Mouse (Mus musculus) spleen, postnatal 36 days (tissue): ENCODE data around the gene Lsm3.
"Not testable (repeated sequence)": the region's sequence is repeated elsewhere in the genome, so short reads cannot be mapped to it uniquely, and the experiment has no call there.

Experiments
- DNase-seq, 2 experiments: peaks; one replicate each; pipeline ENCODE4 v3.0.0; 2022; ENCODE audit warnings: low spot score in 2 of 2, mixed read lengths in 1 of 2

Gene Lsm3

DNA sequence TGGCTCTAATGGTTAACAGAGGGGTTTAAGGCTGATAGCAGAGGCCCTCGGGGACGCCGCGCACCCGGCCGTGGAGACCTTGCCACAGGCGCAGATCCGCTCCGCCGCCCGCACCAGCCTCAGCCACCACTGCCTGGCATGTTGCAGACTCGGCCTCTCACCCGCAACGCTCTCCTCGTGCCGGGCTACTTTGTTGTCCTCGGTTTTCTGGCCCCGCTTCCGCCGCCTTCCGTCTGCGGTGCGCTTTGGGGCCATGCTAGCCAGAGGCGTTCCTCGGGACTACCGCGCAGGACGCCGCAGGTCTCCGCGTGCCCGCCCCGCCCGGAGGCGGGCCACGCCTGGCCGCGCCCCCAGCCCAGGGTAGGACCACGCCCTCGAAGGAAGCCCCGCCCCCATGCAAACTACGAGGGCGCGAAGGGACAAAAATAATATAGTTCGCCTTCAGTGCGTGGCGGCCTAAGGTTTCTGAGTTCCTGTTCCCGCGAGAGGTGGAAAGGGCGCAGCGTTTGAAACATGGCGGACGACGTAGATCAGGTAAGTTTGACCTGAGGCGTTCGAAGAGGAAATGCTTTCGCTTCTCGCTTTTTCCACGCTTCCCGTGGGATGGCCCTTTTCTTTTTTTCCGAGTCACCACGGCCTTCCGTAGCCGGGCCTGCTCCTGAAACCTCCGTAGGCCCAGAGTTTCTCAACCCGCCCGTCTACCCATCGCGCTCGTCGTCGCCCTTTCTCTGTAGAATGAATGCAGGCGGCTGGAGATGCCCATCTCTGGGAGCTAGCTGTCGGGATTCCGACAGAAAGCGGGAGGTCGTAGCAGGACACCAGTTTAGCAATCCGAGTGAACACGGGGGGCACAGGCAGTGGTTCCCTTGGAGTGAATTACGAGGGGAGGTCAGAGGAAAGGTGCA, at the start of gene Lsm3, which contains the start of gene Xpc:
Gene Lsm3 (plus strand): TSS at position 384 of the 905 bp plus-strand sequence.
Gene Xpc (minus strand): TSS at position 344 of the 905 bp plus-strand sequence.
- DNase-seq, result peak; percentile 95 to 96

DNA sequence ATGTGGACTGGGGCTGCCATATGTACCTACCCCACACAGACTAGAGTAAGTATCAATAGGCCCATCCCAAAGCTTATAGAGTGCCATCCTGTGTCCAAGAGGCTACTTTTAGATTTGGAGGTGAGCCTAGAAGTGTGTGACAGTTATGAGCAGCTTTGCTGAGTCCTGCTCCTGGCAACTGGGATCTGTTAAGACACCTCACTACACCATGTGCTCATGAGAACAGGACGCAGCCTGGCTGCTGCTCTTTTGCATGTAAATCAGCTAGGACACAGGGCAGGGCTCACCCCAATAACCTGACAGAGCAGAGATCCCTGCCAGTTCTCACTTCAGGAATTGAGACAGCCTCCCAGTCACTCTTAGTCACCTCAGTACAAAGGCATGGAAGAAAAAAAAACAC, 48.6 kb upstream of the Lsm3 start:
- DNase-seq, result no peak

- DNase-seq, result no peak
These were observed 45.0 kb upstream of the Lsm3 start for GRCm38 (mm10) chr6:91470712-91471111.

- not testable (repeated sequence) for DNase-seq
These were observed 44.3 kb upstream of the Lsm3 start for GRCm38 (mm10) chr6:91471427-91471826.

DNA sequence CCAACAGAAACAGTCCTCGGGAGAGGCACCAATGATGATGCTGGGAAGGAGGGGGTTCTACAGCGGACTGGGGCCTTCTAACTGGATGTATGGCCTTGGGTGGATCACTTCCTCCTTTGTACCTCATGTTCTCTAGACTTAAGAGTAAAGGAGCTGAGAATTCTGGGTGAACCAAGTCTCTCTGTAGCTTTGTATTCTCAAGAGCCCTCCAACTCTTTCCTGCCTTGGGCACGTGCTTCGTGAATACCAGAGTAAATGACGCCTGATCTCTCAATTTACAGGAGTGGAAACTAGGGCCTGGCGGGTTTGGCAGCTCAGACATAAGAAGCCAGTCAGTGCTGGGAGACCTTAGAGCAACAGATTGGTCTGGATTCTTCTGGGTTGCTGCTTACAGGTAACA, 43.4 kb upstream of the Lsm3 start:
- peak in 1 of 2 experiments; percentile 8 for DNase-seq

DNA sequence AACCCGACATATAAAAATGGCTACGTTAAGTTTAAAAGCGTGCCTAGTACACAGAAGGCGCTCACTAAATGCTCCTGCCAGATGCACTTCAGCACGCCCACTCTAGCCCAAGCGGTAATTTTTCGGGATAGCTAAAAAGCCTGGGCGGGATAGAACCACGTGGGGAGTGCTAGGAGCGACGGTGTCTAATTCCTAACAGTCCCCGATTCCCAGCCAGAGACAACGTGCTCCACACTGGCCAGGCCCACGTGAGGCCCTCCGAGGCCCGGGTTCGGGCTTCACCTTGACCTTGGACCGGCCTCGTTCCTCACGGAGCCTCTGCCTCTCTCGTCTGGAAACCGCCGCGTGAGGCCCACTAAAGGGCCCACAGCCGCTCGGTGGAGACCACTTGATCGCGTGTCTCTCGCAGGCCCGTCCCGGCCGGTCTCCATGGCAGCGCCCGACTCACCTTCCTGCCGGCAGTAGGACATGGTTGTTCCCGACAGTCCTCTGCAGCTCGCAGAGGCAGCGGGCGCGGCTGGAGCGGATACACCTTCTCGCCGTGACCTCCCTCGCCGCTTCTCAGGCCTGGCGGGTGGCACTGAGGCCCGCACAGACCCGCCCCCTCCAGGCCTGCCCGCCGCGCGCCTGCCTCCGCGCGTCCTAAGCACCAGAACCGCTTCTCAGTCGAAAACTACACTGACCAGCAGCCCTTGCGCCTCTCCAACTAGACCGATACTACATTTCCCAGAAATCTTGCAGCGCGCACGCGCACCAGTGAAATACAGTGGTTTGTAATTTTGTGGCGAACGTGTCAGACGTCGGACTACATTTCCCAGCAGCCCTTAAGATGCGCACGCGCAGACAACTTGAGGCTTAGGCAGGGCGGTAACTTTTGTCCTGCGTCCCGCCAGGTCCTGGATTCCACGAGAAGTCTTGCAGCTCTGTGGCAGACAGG, 42.6 kb upstream of the Lsm3 start, which contains the start of the genes Chchd4 and Tmem43:
Gene Chchd4 (minus strand): TSS at position 679 of the 937 bp plus-strand sequence.
Gene Tmem43 (plus strand): TSS at position 836 of the 937 bp plus-strand sequence.
- DNase-seq, result peak; percentile 99 to 100

DNA sequence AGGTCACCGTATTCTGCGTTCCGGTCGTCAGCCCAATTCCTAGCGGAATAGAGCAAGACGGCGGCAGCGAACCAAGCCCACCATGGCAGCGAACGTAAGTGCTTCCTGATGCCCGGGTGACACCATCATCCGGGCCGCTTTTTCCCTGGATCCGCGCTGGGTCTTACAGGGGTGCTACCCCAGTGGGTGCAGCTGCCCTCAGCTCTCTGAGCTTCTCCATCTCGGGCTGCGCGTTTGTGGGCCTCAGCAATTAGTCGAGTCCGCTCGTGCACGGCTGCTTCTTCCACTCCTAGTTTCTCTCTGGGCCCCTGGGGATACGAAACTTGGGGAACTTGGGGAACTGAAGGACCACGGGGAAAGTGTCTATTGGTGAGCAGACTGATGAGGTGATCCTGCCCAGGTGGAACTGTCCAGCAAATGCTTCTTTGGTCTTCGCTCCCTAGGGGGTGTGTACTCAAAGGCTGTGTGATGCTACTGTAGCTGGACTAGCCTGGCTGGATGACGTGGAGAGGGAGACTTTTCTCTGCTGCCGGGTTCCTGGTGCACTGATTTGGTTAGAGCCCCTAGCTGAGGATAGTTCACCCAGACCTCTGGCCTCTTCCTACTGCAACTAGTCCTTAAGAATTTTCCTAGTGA, 41.8 kb upstream of the Lsm3 start:
- DNase-seq, result no peak

GRCm38 (mm10) chr6:91474441-91475190, 41.1 kb upstream of the Lsm3 start:
- DNase-seq, result no peak

DNA sequence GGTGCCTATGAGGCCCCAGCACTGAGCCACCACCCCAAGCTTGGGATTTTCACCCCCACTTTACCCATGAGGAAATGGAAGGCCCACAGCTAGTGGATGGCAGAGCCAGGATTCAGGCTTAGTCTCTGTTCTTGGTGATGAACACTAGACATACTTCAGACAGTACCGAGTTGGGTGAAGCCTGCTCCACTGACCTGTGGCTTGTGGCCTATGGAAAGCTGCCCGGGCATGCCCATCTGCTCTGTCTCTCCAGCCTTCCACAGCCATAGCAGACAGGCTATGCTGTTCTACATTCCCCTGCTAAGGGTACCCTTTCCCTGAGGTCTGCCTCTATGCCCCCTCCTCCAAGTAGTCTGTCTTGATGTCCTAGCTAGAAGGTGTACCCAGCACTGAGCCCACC, 39.2 kb upstream of the Lsm3 start:
- no peak for DNase-seq

DNA sequence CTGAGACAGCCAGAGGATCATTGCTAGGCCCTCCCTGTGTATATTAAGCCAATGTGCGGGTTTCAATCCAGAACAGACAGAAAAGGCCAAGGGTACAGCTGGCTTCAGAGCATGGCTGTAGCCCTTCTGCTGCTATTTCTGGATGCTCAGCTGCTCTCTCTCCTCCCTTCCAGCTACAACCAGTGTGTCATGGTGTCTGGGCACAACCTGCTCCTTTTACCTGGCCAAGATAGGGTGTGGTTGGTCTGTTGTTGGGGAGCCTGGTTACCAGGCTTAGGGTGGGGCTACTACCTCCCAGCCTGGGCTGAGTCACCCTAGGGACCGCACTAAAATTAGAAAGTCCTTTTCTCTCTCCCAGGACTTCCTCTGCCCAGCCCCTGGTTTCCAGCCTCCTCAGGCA, 32.4 kb upstream of the Lsm3 start:
- DNase-seq, result no peak

DNA sequence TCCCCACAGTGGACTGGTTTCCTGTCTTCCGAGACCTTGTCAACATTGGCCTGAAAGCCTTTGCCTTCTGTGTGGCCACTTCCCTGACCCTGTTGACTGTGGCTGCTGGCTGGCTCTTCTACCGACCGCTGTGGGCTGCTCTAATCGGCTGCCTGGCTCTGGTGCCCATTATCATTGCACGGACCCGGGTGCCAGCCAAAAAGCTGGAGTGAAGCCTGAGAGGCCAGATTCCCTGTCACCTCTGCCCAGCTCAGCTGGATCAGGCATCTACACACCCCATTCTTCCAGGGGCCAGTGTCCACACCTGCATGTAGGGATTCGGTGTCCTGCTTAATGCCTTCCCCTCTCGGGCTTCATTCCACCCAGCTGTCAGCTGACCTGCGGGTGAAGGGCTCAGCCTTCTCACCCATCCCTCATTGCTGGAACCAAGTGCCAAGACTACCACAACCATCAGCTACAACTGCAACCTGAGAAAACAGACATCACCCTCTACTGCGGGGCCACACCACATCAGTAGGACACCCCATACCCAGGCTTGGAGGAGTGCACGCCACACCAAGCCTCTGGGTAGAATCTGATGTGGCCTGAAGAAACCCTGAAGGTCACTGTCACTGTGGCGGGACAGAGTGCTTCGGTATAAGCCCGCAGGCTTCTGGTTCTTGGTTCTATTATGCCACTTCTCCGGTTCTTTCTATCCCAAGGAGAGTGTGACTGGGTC, 28.8 kb upstream of the Lsm3 start:
- DNase-seq, result no peak

GRCm38 (mm10) chr6:91488496-91489212, 27.1 kb upstream of the Lsm3 start:
- DNase-seq, result peak in 1 of 2 experiments; percentile 12

GRCm38 (mm10) chr6:91489872-91490271, 25.9 kb upstream of the Lsm3 start:
- no peak for DNase-seq

DNA sequence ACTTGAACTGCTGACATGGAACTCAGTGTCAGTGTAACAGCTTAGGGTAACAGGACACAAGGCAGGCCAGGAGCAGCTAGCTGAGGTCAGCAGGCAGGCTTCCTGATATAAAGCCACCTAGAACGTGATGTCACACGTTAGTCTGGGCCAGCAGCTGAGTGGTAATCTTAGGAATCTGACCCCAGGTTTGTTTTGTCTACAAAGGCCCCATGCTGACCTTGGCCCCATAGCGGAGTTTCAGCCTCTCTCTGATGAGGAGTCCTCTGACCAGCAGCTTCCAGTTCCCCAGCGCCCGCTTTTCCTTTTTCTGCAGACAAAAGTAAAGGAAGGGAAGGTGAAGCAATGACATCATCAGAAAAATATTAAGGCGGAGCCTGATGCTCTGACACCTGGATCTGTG, 24.7 kb upstream of the Lsm3 start:
- DNase-seq, result no peak

- no peak for DNase-seq
These were observed 22.7 kb upstream of the Lsm3 start for GRCm38 (mm10) chr6:91493053-91493452.

GRCm38 (mm10) chr6:91494526-91494925, 21.2 kb upstream of the Lsm3 start:
- DNase-seq, result no peak

- no peak for DNase-seq
These were observed 12.4 kb upstream of the Lsm3 start for GRCm38 (mm10) chr6:91503302-91503701.

DNA sequence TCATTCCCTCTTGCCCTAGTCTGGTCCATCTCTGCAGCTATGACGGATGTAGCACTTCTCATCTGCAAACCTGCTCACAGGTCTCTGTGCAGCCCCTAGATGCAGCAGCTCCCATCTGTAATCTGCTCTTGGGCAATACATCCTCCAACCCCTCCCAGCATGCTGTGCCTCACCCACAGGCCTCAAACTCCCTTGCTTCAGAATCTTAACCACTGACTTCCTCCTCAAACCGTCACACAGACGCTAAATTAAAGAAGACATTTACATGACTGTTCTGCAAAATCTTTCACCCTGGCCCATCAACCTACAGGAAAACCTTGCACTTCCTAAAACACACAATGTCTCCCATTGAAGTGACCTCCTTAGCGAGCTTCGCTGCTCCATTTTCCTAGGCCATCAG, 9.7 kb upstream of the Lsm3 start:
- DNase-seq, result peak; percentile 35 to 49

- DNase-seq, result no peak
These were observed 7.7 kb upstream of the Lsm3 start for GRCm38 (mm10) chr6:91508041-91508440.

GRCm38 (mm10) chr6:91509326-91509725, 6.4 kb upstream of the Lsm3 start:
- DNase-seq, result peak; percentile 57 to 59
